Mouse (Mus musculus): ENCODE measurements at regions not wholly inside any gene's neighbourhood (a gene's known extent, or its start where the extent isn't known, plus 50 kb on each side); places are given as distances from the start of the nearest gene placed in this dataset.

DNA sequence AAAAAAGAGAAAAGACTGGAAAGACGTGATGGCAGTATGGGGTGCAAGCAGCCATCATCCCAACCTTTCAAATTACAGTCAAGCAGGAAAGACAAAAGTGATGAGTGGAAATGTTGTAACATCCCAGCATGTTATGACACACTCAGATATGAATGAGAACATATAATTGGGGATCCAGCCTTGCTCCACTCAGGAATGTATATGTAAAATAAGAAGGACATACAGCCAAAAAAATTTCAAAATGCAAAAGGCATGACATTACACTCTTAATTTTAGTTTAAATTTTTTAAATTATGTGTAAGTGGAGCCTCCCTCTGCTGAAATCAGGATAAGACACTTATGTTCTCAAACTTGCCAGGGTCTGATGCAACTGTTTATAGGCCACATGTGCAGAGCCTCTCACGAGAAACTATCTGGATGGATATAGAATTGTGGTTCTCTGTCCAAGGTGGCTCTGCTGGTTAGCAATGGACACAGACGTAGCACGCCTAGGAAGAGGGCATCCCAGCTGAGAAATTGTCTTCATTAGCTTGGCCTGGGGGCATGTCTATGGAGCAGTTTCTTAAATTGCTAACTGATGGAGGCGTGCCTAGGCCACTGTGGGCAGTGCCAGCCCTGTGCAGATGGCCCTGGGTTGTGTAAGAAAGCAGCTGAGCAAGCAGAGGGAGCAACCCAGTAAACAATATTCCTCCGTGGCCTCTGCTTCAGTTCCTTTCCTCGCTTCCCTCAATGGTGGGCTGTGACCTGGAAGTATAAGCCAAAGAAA, 171.5 kb upstream of the Usp24 start:
- Histone ChIP-seq H3K4me2 (replicated peaks) (no peak overlapping the region), H3K27ac (replicated peaks) (no peak overlapping the region), H3K27me3 (no peaks in the 10 kb centered on the region), H3K36me3 (no peaks in the 10 kb centered on the region), H3K9me3 (no peaks in the 10 kb centered on the region), H3K4me1 (peaks cover 4% of the 10 kb centered on the region), H3K9ac (replicated peaks) (no peak overlapping the region), H3K4me3 (no peak overlapping the region)
- no peak for ATAC-seq (replicated peaks)
- 80% methylated on average over 7 of the region's 7 CpGs for WGBS

DNA sequence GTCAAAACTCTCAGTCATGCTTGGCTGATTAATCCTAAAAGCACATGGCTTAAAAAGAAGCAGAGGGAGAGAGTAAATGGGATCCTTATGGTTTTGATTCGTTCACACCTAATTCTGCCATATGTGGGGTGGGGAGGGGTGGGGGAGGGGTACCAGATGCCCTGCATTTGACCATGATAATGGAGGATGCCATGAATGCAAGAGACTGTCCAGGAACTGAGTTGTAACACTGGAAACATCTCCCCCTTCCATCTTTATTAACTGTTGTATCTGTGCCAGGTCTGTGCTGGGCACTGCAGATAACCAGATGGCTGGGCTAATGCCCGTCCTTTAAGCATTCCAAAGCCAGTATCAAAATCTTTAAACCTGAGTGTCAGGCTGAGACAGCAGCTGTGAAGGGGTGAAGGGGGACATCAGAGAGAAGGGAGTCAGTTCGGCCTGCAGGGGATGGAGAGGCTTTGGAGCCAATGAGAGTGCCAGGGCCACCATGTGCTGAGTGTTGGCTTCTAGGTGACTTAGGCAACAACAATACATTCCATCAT, 169.0 kb upstream of the Usp24 start:
- Histone ChIP-seq H3K27me3 (no peaks in the 10 kb centered on the region), H3K27ac (replicated peaks) (no peak overlapping the region), H3K9ac (replicated peaks) (no peak overlapping the region), H3K36me3 (no peaks in the 10 kb centered on the region), H3K9me3 (no peaks in the 10 kb centered on the region), H3K4me1 (peaks cover 12% of the 10 kb centered on the region), H3K4me3 (no peak overlapping the region), H3K4me2 (replicated peaks) (no peak overlapping the region)
- WGBS, result 30% methylated on average over 3 of the region's 3 CpGs
- peak; percentile 53; the same call in 1 of the 2 replicates for ATAC-seq (replicated peaks)

DNA sequence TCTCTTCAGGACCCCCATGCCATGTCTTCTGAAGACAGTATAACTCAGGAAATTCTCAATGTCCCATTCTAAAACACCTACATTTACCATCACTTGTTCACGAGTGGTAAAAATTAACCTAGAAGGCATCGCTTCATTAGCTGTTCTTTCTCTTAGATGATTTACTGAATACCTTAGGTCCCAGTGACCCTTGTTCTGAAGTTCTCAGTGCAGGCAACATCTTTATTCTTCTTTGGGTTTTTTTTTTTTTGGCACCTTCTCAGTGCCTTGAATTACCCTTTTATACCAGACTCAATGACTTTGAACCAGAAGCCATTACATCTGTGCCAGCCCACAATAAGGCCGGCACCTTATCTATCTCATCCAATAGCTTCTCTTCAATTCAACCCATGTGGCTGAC, 167.1 kb upstream of the Usp24 start:
- no peaks in the 10 kb centered on the region for H3K27me3 ChIP-seq
- no peak overlapping the region for H3K9ac ChIP-seq (replicated peaks)
- no peak overlapping the region for H3K4me3 ChIP-seq
- WGBS, result 95% methylated on average over 3 of the region's 3 CpGs
- H3K4me1 ChIP-seq, result peaks cover 12% of the 10 kb centered on the region
- no peak for ATAC-seq (replicated peaks)
- H3K4me2 ChIP-seq (replicated peaks), result no peak overlapping the region
- H3K27ac ChIP-seq (replicated peaks), result no peak overlapping the region
- no peaks in the 10 kb centered on the region for H3K36me3 ChIP-seq
- H3K9me3 ChIP-seq, result no peaks in the 10 kb centered on the region

DNA sequence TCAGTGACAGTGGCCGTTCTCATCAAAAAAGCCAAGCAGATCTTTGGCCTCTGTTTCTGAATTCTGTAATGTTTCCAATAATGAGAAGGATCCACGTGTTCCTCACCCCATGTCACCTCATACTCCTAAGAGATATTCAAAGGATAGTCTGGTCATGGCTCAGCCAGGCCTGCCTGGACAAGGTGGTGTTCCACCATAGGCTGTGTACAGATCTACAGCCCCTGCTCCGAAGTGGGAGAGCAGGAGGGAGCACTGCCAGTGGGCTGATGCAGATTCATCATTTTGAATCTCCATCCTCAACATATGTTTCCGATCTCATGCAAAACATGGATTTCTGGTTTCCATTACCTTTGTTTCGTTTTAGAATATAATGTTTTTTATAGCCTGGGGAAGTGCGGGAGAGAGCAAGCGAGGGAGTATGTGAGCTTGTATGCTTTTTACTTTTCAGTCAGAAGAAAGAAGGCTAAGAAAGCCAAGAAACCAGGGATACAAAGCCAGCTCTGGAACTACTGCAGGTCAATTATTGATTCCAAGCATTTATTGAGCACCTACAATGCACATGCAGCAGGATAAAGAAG, 166.5 kb upstream of the Usp24 start:
- H3K27me3 ChIP-seq, result no peaks in the 10 kb centered on the region
- peaks cover 12% of the 10 kb centered on the region for H3K4me1 ChIP-seq
- ATAC-seq (replicated peaks), result no peak
- WGBS, result 90% methylated on average over 7 of the region's 7 CpGs
- H3K36me3 ChIP-seq, result no peaks in the 10 kb centered on the region
- H3K4me3 ChIP-seq, result no peak overlapping the region
- no peaks in the 10 kb centered on the region for H3K9me3 ChIP-seq
- no peak overlapping the region for H3K4me2 ChIP-seq (replicated peaks)
- no peak overlapping the region for H3K9ac ChIP-seq (replicated peaks)
- H3K27ac ChIP-seq (replicated peaks), result no peak overlapping the region

DNA sequence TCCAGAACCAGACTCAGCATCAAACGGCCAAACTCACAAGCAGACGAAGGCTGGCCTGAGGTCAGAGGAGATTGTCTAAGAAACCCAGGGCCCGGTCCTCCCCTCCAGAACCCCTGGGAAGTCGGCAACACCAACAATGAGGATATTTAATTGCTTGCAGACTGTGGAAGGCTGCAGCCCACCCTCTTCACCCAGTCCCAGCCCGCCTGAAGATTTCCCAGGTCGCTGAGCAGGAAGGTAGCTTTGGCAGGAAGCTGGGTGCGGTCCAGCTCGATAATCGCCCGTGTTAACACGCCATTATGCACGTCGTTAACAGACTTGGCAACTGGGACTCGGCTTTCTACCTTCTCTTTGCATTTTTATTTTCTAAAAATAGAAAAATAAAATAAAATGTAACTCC, 165.2 kb upstream of the Usp24 start:
- no peak overlapping the region for H3K4me2 ChIP-seq (replicated peaks)
- H3K36me3 ChIP-seq, result no peaks in the 10 kb centered on the region
- no peaks in the 10 kb centered on the region for H3K27me3 ChIP-seq
- H3K9ac ChIP-seq (replicated peaks), result no peak overlapping the region
- 37% methylated on average over 14 of the region's 14 CpGs for WGBS
- no peaks in the 10 kb centered on the region for H3K9me3 ChIP-seq
- H3K4me1 ChIP-seq, result peaks cover 12% of the 10 kb centered on the region
- no peak for ATAC-seq (replicated peaks)
- no peak overlapping the region for H3K4me3 ChIP-seq
- 0 out of 2 replicates have a peak overlapping the region, but pooled peaks have one; percentile 11 for H3K27ac ChIP-seq (replicated peaks)

DNA sequence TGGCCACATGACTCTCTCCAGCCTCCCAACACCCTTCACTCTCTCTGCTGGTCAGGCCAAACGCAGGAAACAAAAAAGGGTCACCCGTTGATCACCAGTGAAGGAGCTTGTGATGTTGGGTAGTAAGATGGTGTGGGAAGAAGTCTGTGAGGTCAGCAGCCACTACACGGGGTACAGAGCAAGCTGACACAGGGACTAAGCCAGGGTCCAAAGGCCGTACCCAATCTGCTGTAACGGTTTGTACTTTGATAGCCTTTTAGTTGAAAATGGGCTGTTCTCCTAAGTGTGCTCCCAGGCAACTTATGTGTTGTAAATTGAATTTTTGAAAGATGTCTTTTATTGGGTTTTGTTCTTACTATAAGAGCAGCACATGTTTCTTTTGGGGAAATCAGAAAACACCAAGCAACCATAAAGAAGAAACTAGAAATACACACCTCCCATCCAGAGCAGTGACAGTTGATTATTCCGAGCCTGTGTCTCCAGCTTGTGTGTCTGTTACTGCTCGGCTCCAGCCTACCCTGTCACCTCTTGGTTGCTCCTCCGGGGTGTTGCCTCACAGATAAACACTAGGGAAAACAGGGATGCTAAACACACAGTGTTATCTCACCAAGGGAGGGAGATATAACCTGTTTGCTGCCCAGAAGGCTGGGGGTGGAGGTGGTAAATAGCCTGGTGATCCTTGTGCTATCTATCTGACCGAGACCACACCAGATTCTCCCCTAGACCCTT, 158.4 kb upstream of the Usp24 start:
- 89% methylated on average over 9 of the region's 9 CpGs for WGBS
- no peak overlapping the region for H3K4me2 ChIP-seq (replicated peaks)
- no peaks in the 10 kb centered on the region for H3K4me1 ChIP-seq
- no peak overlapping the region for H3K9ac ChIP-seq (replicated peaks)
- ATAC-seq (replicated peaks), result no peak
- H3K36me3 ChIP-seq, result no peaks in the 10 kb centered on the region
- no peak overlapping the region for H3K4me3 ChIP-seq
- H3K27ac ChIP-seq (replicated peaks), result no peak overlapping the region
- H3K27me3 ChIP-seq, result no peaks in the 10 kb centered on the region
- no peaks in the 10 kb centered on the region for H3K9me3 ChIP-seq

DNA sequence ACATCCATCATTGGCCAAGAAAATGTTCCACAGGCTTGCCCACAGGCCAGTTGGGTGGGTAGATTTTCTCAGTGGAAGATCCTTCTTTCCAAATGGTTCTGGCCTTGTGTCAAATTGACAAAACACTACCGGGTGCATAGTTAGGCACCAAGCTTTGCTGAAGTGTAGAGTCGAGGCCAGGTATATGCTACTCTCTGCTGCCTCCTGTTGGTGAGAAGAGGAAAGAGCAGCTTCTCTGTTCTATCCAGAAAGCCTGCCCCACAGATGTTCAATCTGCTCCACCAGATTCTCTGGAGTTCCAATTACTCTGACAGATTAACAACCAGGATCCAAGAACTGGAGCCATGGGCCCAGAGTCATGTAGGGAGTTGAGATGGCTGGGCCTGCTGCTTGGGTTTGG, 154.4 kb upstream of the Usp24 start:
- H3K27ac ChIP-seq (replicated peaks), result no peak overlapping the region
- 43% methylated on average over 2 of the region's 2 CpGs for WGBS
- H3K36me3 ChIP-seq, result no peaks in the 10 kb centered on the region
- H3K4me1 ChIP-seq, result no peaks in the 10 kb centered on the region
- ATAC-seq (replicated peaks), result no peak
- H3K9ac ChIP-seq (replicated peaks), result no peak overlapping the region
- no peak overlapping the region for H3K4me3 ChIP-seq
- no peak overlapping the region for H3K4me2 ChIP-seq (replicated peaks)
- H3K9me3 ChIP-seq, result no peaks in the 10 kb centered on the region
- no peaks in the 10 kb centered on the region for H3K27me3 ChIP-seq

DNA sequence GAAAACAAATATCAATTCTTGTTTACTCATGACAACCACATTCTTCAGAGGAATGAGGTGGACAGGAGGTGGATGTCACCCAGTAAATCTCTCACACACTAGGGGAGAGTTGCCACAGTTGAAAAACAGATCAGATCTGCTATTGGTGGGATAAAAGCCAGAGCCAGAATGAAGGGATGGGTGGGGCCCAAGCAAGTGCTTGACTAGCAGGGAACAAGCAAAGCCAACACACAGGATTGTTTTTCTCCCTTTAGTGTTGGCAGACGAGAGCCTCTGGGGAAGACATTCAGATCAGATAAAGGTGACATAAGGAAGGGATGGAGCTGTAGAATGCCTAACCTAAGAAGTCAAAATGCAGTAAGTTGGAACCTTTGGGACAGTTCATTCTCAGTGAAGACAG, 153.5 kb upstream of the Usp24 start:
- 70% methylated on average over 1 of the region's 1 CpGs for WGBS
- Histone ChIP-seq H3K9ac (replicated peaks) (no peak overlapping the region), H3K9me3 (no peaks in the 10 kb centered on the region), H3K27ac (replicated peaks) (no peak overlapping the region), H3K4me2 (replicated peaks) (no peak overlapping the region), H3K4me3 (no peak overlapping the region), H3K36me3 (no peaks in the 10 kb centered on the region), H3K27me3 (no peaks in the 10 kb centered on the region), H3K4me1 (no peaks in the 10 kb centered on the region)
- no peak for ATAC-seq (replicated peaks)

DNA sequence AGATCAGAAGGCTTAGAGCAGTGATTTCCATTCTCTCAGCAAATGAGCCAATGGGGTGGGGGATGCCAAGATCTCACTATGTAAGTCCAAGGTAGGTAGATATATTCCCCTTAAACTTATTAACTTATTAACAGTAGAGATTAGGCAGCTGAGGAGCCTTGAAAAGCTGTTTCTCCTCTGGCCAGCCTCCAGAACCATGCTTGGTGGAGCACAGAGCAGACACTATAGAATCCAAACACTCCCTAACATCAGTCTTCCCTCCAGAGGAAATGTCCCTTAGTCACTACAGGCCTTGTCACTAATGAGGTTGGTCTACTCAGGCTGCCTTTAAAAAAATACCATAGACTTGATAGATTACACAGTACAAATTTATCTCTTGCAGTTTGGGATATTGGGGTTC, 152.8 kb upstream of the Usp24 start:
- Histone ChIP-seq H3K9me3 (no peaks in the 10 kb centered on the region), H3K4me1 (no peaks in the 10 kb centered on the region), H3K9ac (replicated peaks) (no peak overlapping the region), H3K4me2 (replicated peaks) (no peak overlapping the region), H3K36me3 (no peaks in the 10 kb centered on the region), H3K4me3 (no peak overlapping the region), H3K27me3 (no peaks in the 10 kb centered on the region), H3K27ac (replicated peaks) (no peak overlapping the region)
- ATAC-seq (replicated peaks), result no peak

DNA sequence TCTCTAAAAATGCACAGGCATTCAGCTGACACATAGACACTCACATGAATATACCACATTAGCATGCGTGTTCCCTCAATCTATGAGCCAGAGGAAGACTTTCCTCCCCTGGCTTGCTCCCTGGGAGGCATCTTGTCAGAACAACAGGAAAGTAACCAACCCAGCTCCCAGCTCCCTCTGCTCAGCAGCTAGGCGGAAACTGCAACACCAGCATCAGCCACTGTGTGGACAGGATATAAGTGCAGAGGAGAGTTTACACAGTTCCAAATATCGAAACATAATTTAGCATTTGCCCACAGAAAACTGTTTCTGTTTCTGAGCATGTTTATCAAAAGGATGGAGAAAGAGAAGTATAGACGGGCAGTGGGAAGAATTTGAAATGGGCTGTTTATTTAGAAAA, 148.3 kb upstream of the Usp24 start:
- Histone ChIP-seq H3K9me3 (no peaks in the 10 kb centered on the region), H3K27ac (replicated peaks) (no peak overlapping the region), H3K4me1 (no peaks in the 10 kb centered on the region), H3K36me3 (no peaks in the 10 kb centered on the region), H3K9ac (replicated peaks) (no peak overlapping the region), H3K4me3 (no peak overlapping the region), H3K27me3 (no peaks in the 10 kb centered on the region), H3K4me2 (replicated peaks) (no peak overlapping the region)
- ATAC-seq (replicated peaks), result no peak
- WGBS, result 78% methylated on average over 4 of the region's 4 CpGs

DNA sequence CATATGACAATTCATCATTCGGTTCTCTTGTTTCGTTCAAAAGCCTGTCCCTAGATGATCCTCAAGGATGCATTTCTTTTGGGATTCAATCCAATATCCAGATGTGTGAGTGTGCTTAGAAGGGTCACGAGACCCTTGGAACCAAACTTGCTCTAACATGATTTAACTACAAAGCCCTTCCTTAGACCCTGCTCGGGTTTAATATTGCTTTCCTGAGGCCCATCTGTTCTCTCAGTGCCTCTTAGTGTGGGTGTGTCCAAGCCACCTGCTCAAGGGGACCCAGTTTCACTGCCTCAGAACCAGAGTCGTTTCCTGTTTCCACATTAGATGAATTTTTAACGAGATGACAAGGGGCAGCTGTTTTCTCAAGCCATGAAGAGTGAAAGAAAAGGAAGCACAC, 147.3 kb upstream of the Usp24 start:
- no peak overlapping the region for H3K4me2 ChIP-seq (replicated peaks)
- H3K27ac ChIP-seq (replicated peaks), result no peak overlapping the region
- H3K36me3 ChIP-seq, result no peaks in the 10 kb centered on the region
- ATAC-seq (replicated peaks), result no peak
- H3K4me1 ChIP-seq, result no peaks in the 10 kb centered on the region
- H3K27me3 ChIP-seq, result no peaks in the 10 kb centered on the region
- no peaks in the 10 kb centered on the region for H3K9me3 ChIP-seq
- no peak overlapping the region for H3K9ac ChIP-seq (replicated peaks)
- WGBS, result 76% methylated on average over 6 of the region's 6 CpGs
- no peak overlapping the region for H3K4me3 ChIP-seq

DNA sequence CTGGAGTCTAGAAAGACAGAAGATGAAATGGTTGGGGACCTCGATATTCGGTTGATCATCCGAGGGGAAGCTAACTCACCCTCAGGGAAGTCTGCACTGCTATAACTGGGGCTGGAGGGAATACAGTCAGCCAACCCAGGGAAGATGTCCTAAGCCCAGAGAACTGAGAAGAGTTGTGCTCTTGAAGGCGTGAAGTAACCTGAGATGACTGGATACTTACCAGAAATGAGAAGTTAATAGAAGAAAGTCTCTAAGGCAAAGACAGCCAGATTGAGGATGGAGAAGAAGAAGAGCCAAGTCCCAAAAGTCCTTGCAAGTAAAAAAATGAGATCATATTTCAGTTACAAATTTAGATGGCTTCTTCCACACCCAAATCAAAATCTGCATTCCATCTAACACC, 146.5 kb upstream of the Usp24 start:
- Histone ChIP-seq H3K4me2 (replicated peaks) (no peak overlapping the region), H3K9ac (replicated peaks) (no peak overlapping the region), H3K4me1 (no peaks in the 10 kb centered on the region), H3K27me3 (no peaks in the 10 kb centered on the region), H3K4me3 (no peak overlapping the region), H3K27ac (replicated peaks) (no peak overlapping the region), H3K36me3 (no peaks in the 10 kb centered on the region), H3K9me3 (no peaks in the 10 kb centered on the region)
- WGBS, result 97% methylated on average over 4 of the region's 4 CpGs
- ATAC-seq (replicated peaks), result no peak

All from forebrain, embryonic 15.5 days (tissue).